Mouse (Mus musculus): ENCODE results near the gene Cast. TPM values are rescaled to one million over a fixed set of nuclear protein-coding genes. Genes with fewer than 3 reads are reported as not detected.

Cast gene
- total RNA-seq, 2 experiments from 2014 or later: 7.0 to 7.1 TPM

DNA sequence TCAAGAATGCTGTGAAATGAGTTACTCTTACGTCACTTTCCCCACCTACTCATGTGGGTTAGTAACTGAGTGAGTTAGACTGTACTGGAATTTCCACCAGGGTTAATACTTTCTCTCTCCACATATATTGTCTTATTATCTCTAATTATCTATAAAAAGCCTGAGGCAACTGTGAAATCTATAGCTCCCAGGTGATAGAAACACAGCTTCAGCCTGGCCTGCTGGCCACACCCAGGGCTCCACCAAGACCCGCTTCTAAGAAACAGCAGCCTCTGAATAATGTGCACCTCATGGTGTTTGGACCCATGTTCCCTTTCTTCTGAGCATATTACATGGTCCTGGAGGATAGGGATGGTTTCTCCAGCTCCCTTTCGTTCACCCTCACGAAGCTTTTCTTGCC, 74.9 kb downstream of the Cast start:
- intact Hi-C loops (cut with DNase I): no loop called here
- DNase-seq (ENCODE audit: low spot score in 2 of 2): no peak

DNA sequence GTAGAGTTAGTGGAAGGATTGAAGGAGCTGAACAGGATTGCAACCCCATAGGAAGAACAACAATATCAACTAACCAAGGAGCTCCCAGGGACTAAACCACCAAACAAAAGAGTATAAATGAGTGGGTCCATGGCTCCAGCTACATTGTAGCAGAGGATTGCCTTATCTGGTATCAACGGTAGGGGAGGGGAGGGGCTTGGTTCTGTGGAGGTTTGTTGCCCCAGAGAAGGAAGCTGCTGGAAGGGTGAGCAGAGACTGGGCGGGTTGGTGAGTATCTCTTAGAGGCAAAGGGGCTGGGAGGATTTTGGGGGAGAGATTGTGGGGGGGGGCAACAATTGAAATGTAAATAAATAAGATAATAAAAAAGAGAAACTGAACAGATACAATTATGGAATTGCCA, 89.6 kb downstream of the Cast start:
- DNase-seq (ENCODE audit: low spot score in 2 of 2): no peak
- intact Hi-C loops (cut with DNase I): no loop called here

DNA sequence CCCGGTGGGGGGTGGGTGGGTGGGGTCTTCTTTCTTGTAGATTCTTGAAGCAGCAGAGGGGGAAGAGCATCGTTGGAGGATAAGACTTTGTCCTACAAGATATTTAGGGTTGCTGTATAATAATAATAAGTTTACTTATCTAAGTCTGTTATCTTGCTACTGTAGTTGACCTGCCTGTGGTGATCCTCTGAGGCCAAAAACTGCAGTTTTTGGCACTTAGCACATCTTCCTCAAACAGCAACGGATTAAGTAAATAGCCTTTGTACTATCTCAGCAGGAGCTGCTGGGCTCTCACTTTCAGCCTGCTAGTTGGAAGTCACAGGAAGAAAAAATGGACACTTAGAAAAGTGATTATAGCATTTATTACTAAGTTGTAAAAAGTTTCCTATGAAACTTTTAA, 112.4 kb downstream of the Cast start:
- no peak for DNase-seq (ENCODE audit: low spot score in 2 of 2)
- intact Hi-C loops (cut with DNase I): no loop called here

DNA sequence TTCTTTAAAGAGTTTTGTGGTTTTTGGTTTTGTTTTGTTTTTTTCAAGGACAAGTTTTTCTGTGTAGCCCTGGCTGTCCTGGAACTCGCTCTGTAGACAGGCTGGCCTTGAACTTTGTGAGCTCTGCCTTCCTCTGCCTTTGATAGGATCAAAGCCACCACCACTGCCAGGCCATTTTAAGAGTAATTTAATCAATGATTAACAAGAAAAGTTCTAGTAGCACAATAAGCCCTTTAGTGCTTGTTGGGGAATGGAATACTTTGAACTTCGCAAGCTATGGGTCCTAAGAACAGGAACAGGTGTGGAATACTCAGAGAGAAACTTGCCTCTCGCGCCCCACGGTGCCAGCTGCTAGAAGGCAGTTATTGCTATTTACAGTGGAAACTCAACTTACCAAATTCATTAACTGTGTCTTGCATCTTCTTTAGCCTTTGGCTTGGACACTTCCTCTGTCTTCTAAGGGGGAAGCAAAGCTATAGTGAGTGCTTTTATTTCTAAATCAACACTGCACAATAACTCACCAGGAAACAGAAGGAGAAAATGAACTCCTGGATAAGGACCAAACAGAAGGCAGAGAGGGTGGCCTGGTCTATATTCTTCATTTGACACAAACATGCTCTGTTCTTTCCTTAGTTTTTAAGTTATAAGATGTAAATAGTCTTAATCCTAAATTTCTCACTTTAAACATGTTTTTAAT, 113.0 kb downstream of the Cast start:
- intact Hi-C loops (cut with DNase I): no loop called here
- DNase-seq (ENCODE audit: low spot score in 2 of 2): no peak

Other genes starting within 250 kb of the Cast start
- 10 to 100 TPM in 1 of 2 experiments, 1 to 10 TPM in 1; 6.4 to 15.7 TPM for gene Erap1, start 169.2 kb downstream of the Cast start, total RNA-seq (2021)

All from left cerebral cortex, postnatal 14 days (tissue).